Mouse (Mus musculus) kidney, adult 11 months (tissue): ENCODE measurements around the gene Terb1.

Source experiments
- DNase-seq: peaks from one replicate; pipeline ENCODE4 v3.0.0; 2022

The Terb1 gene

GRCm38 (mm10) chr8:104411468-104411867 lies 98.2 kb downstream of the Terb1 start:
- DNase-seq = no peak

GRCm38 (mm10) chr8:104410628-104411273 lies 99.0 kb downstream of the Terb1 start:
- no peak for DNase-seq

- DNase-seq = no peak
Observed at GRCm38 (mm10) chr8:104408328-104409110, 101.2 kb downstream of the Terb1 start.

- no peak for DNase-seq
Observed at GRCm38 (mm10) chr8:104406340-104407128, 103.2 kb downstream of the Terb1 start.

GRCm38 (mm10) chr8:104405430-104406187 lies 104.1 kb downstream of the Terb1 start:
- DNase-seq = no peak

GRCm38 (mm10) chr8:104403596-104403995 lies 106.1 kb downstream of the Terb1 start:
- DNase-seq = no peak
